10 mouse cellular contexts compared by ENCODE assay signal in genomic region chr12:104471351-104472217, GRCm38 (mm10). TPM values are rescaled to one million over a fixed set of nuclear protein-coding genes. Genes with fewer than 3 reads are reported as not detected.
DNase-seq lines count a peak whose midpoint lies in the region; ATAC-seq and TF ChIP-seq lines count a peak whose summit lies in the region.
"Had no signal": no experiment of that assay in that cellular context is flagged by ENCODE, and none has a peak within 500 bp of the region (broad histone marks: within the 10 kb centered on the region; RNA-seq: fewer than 3 reads in every experiment).

No protein-coding gene starts in this region.

- no peaks in the 10 kb centered on the region for H3K36me3 ChIP-seq in heart, embryonic 13.5 days
- H3K36me3 ChIP-seq in hindbrain, embryonic 10.5 days, result no peaks in the 10 kb centered on the region
- no peaks in the 10 kb centered on the region for H3K36me3 ChIP-seq in midbrain, embryonic 10.5 days

- peak overlapping the region; percentile 65 for H3K4me3 ChIP-seq in heart, embryonic 13.5 days
- H3K4me3 ChIP-seq in hindbrain, embryonic 10.5 days, result peak overlapping the region; percentile 60
- peak overlapping the region; percentile 63 for H3K4me3 ChIP-seq in midbrain, embryonic 10.5 days
- H3K4me3 ChIP-seq in cerebellum, adult 2 months (replicated peaks; ENCODE audit: insufficient read depth, low read depth, low read length), result no peak overlapping the region

- TF ChIP-seq CTCF in cerebellum, adult 2 months (IDR thresholded peaks at IDR 0.05; ENCODE audit: borderline replicate concordance, insufficient read depth, low read depth, low read length), result no peak

- H3K9me3 ChIP-seq in heart, embryonic 13.5 days, result no peaks in the 10 kb centered on the region
- H3K9me3 ChIP-seq in hindbrain, embryonic 10.5 days, result no peaks in the 10 kb centered on the region
- no peaks in the 10 kb centered on the region for H3K9me3 ChIP-seq in midbrain, embryonic 10.5 days (replicated peaks)

- no peak overlapping the region for H3K27ac ChIP-seq in heart, embryonic 13.5 days (replicated peaks)
- 0 out of 2 replicates have a peak overlapping the region, but pooled peaks have one; percentile 8 for H3K27ac ChIP-seq in hindbrain, embryonic 10.5 days
- H3K27ac ChIP-seq in midbrain, embryonic 10.5 days (replicated peaks), result 0 out of 2 replicates have a peak overlapping the region, but pooled peaks have one; percentile 3
- H3K27ac ChIP-seq in cerebellum, adult 2 months (ENCODE audit: insufficient read depth, low read length), result no peak overlapping the region

- H3K9ac ChIP-seq in heart, embryonic 13.5 days, result 0 out of 2 replicates have a peak overlapping the region, but pooled peaks have one; percentile 10

- H3K4me2 ChIP-seq in heart, embryonic 13.5 days, result peak overlapping the region; percentile 91

- peaks cover 87% of the 10 kb centered on the region for H3K27me3 ChIP-seq in heart, embryonic 13.5 days (replicated peaks)
- H3K27me3 ChIP-seq in hindbrain, embryonic 10.5 days (ENCODE audit: insufficient read depth, poor library complexity, severe bottlenecking), result peaks cover 100% of the 10 kb centered on the region
- H3K27me3 ChIP-seq in midbrain, embryonic 10.5 days (ENCODE audit: low read depth, poor library complexity, severe bottlenecking), result peaks cover 100% of the 10 kb centered on the region
- H3K27me3 ChIP-seq in cerebellum, adult 2 months (ENCODE audit: control insufficient read depth, insufficient read depth, low read length), result peaks cover 18% of the 10 kb centered on the region; the same call in 1 of the 2 replicates

- no peak for TF ChIP-seq POLR2A in cerebellum, adult 2 months (IDR thresholded peaks at IDR 0.05; ENCODE audit: borderline replicate concordance, insufficient read depth, low read length)

- WGBS in heart, embryonic 13.5 days, result 2% methylated on average over 55 of the region's 57 CpGs
- WGBS in hindbrain, embryonic 10.5 days, result under 1% methylated on average over 57 of the region's 57 CpGs
- under 1% methylated on average over 57 of the region's 57 CpGs for WGBS in midbrain, embryonic 10.5 days
- 7% methylated on average over 57 of the region's 57 CpGs for WGBS in cerebellum, adult 2 months

- no peak for DNase-seq in heart, adult 11 months
- peak; percentile 75 for DNase-seq in hindbrain, embryonic 10.5 days (ENCODE audit: low spot score)
- peak; percentile 68 for DNase-seq in midbrain, embryonic 10.5 days (ENCODE audit: low spot score)
- DNase-seq in cerebellum, adult 2 months, result no peak
- no peak for DNase-seq in cerebellum, adult 9-11 months
- no peak for DNase-seq in c-Kit-positive CD71-positive TER-119-positive erythroid progenitor cells, embryonic 14.5 days (ENCODE audit: low spot score)

- peaks cover 44% of the 10 kb centered on the region for H3K4me1 ChIP-seq in heart, embryonic 13.5 days
- H3K4me1 ChIP-seq in hindbrain, embryonic 10.5 days (replicated peaks), result peaks cover 74% of the 10 kb centered on the region
- peaks cover 77% of the 10 kb centered on the region for H3K4me1 ChIP-seq in midbrain, embryonic 10.5 days
- no peaks in the 10 kb centered on the region for H3K4me1 ChIP-seq in cerebellum, adult 2 months (ENCODE audit: control insufficient read depth, insufficient read depth, low read length)

- ATAC-seq in heart, embryonic 13.5 days (ENCODE audit: extremely low read depth, insufficient number of reproducible peaks, low FRiP score, low TSS enrichment), result no peak
- ATAC-seq in common myeloid progenitor, adult 5-6 weeks (replicated peaks; ENCODE audit: low read depth, poor library complexity, severe bottlenecking), result peak; percentile 78

RNA-seq across cellular contexts. Expression of gene Gsc, which starts 1.5 kb away (rescaled TPM):
- polyA plus RNA-seq in heart, embryonic 13.5 days (2015; fragmentation: Nextera tagmentation; extraction: Ambion mirVana), result 0.27 and 0.56 TPM in 2 replicates
- total RNA-seq in common myeloid progenitor, adult 5-6 weeks (2017), result not detected in 2 replicates
- polyA plus RNA-seq in hindbrain, embryonic 10.5 days (2016; fragmentation: Nextera tagmentation; extraction: Ambion mirVana), result 0.55 and 0.76 TPM in 2 replicates
- 0.24 and 0.27 TPM in 2 replicates for polyA plus RNA-seq in midbrain, embryonic 10.5 days (2016; fragmentation: Nextera tagmentation; extraction: Ambion mirVana)
- not detected in 2 replicates for polyA plus RNA-seq in cerebellum, adult 2 months (2012; rRNA removed)
- total RNA-seq: heart, postnatal 36 days; MEL had no signal

Comparison
In these comparisons a context has a peak if more than half of its experiments do, and no peak if none do; other contexts are left out.
1. H3K27ac ChIP-seq: peak in hindbrain, embryonic 10.5 days (single experiment) and midbrain, embryonic 10.5 days (single experiment); none in heart, embryonic 13.5 days (single experiment) and cerebellum, adult 2 months (single experiment).
2. DNase-seq: peak in hindbrain, embryonic 10.5 days (single experiment) and midbrain, embryonic 10.5 days (single experiment); none in heart, adult 11 months (single experiment), cerebellum, adult 2 months (0 of 2), cerebellum, adult 9-11 months (single experiment) and c-Kit-positive CD71-positive TER-119-positive erythroid progenitor cells, embryonic 14.5 days (single experiment).